Mouse (Mus musculus) midbrain, embryonic 16.5 days (tissue): ENCODE data around the gene Prdm5. TPM values are rescaled to one million over a fixed set of nuclear protein-coding genes. Genes with fewer than 3 reads are reported as not detected.

Source experiments
- ATAC-seq: fragments of 200-750 bp; cut with Nextera tagmentation; 2 replicates; pipeline ENCODE4 v1.8.0; 2017; ENCODE audit warnings: moderate TSS enrichment
- H3K27ac ChIP-seq: fragments of 300-500 bp; sonication (generic); 2 replicates; pipeline ENCODE4 v1.5.1; 2014; ENCODE audit warnings: mild to moderate bottlenecking, low read length, mixed read lengths
- H3K27me3 ChIP-seq: fragments of 300-500 bp; sonication (generic); 2 replicates; pipeline ENCODE4 v1.6.1; 2014; ENCODE audit warnings: low read depth, low read length, mixed read lengths; ENCODE audit not compliant: control insufficient read depth, insufficient read depth
- H3K36me3 ChIP-seq: fragments of 300-500 bp; sonication (generic); 2 replicates; pipeline ENCODE4 v1.6.1; 2014; ENCODE audit warnings: mild to moderate bottlenecking, low read length, moderate library complexity, mixed read lengths; ENCODE audit not compliant: control insufficient read depth, insufficient read depth
- H3K4me1 ChIP-seq: fragments of 300-500 bp; sonication (generic); 2 replicates; pipeline ENCODE4 v1.6.1; 2014; ENCODE audit warnings: mild to moderate bottlenecking, low read length, mixed read lengths; ENCODE audit not compliant: control insufficient read depth, insufficient read depth
- H3K4me2 ChIP-seq: fragments of 300-500 bp; sonication (generic); 2 replicates; pipeline ENCODE4 v1.6.1; 2014; ENCODE audit warnings: mild to moderate bottlenecking, low read length, mixed read lengths
- H3K4me3 ChIP-seq: fragments of 300-500 bp; sonication (generic); 2 replicates; pipeline ENCODE4 v1.5.1; 2014; ENCODE audit warnings: low read depth, mild to moderate bottlenecking, low read length, moderate library complexity, mixed read lengths
- H3K9ac ChIP-seq: fragments of 300-500 bp; sonication (generic); 2 replicates; pipeline ENCODE4 v1.6.1; 2014; ENCODE audit warnings: low read depth, low read length, mixed read lengths
- H3K9me3 ChIP-seq: fragments of 300-500 bp; sonication (generic); replicated peaks from 2 replicates; pipeline ENCODE4 v1.6.1; 2014; ENCODE audit warnings: mild to moderate bottlenecking, low read length, mixed read lengths; ENCODE audit not compliant: control insufficient read depth, poor library complexity, severe bottlenecking
- WGBS: fragments of 180-500 bp; shearing (Covaris S2); extraction: QIAGEN DNeasy Blood & Tissue Kit; methylation state at CpG from one replicate; pipeline ENCODE4 v1.1.7; 2014; 5-methylcytosine and 5-hydroxymethylcytosine counted together
- polyA plus RNA-seq: library from polyadenylated mRNA; unstranded; fragments of >200 nt; fragmentation: Nextera tagmentation; extraction: Ambion mirVana; gene quantifications from 2 replicates; pipeline ENCODE4 v1.2.1, GENCODE M21; 2015

Gene Prdm5
- polyA plus RNA-seq, 1 experiment from 2014 or later: 4.3 TPM

DNA sequence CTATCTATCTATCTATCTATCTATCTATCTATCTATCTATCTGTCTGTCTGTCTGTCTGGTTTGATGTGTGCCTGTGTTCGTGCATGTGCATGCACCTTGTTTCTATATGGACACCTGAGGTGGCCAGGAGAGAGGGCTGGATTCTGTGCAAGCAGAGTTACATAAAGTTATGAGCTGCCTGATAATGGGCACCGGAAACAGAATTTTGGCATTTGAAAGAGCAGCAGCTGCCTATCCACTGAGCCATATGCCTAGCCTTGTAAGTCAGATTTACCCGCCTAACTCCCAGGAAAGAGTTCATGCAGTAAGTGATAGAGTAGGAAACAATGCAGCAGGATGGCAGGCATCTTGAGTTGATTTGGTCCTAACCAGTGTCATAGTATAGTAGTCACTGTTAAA is 71.4 kb downstream of the Prdm5 start:
- no peaks in the 10 kb centered on the region for H3K9me3 ChIP-seq
- WGBS: 89% methylated on average over 3 of the region's 3 CpGs
- no peaks in the 10 kb centered on the region for H3K27me3 ChIP-seq
- H3K9ac ChIP-seq: no peak overlapping the region
- no peaks in the 10 kb centered on the region for H3K36me3 ChIP-seq
- H3K4me1 ChIP-seq: no peaks in the 10 kb centered on the region
- H3K27ac ChIP-seq: no peak overlapping the region
- H3K4me2 ChIP-seq: no peak overlapping the region
- no peak for ATAC-seq
- no peak overlapping the region for H3K4me3 ChIP-seq

- Histone ChIP-seq H3K9me3 (no peaks in the 10 kb centered on the region), H3K4me2 (no peak overlapping the region), H3K27me3 (no peaks in the 10 kb centered on the region), H3K36me3 (no peaks in the 10 kb centered on the region), H3K27ac (no peak overlapping the region), H3K4me1 (no peaks in the 10 kb centered on the region), H3K9ac (no peak overlapping the region), H3K4me3 (no peak overlapping the region)
- ATAC-seq: no peak
- WGBS: 66% methylated on average over 3 of the region's 3 CpGs
These were observed 75.2 kb downstream of the Prdm5 start for GRCm38 (mm10) chr6:65854020-65854419.

- H3K9ac ChIP-seq: no peak overlapping the region
- H3K27me3 ChIP-seq: no peaks in the 10 kb centered on the region
- no peaks in the 10 kb centered on the region for H3K9me3 ChIP-seq
- peaks cover 4% of the 10 kb centered on the region; the same call in 1 of the 2 replicates for H3K4me1 ChIP-seq
- H3K36me3 ChIP-seq: no peaks in the 10 kb centered on the region
- ATAC-seq: no peak
- H3K4me2 ChIP-seq: no peak overlapping the region
- H3K4me3 ChIP-seq: no peak overlapping the region
- WGBS: 57% methylated on average over 4 of the region's 4 CpGs
- H3K27ac ChIP-seq: no peak overlapping the region
These were observed 75.8 kb downstream of the Prdm5 start for GRCm38 (mm10) chr6:65854585-65854984.

DNA sequence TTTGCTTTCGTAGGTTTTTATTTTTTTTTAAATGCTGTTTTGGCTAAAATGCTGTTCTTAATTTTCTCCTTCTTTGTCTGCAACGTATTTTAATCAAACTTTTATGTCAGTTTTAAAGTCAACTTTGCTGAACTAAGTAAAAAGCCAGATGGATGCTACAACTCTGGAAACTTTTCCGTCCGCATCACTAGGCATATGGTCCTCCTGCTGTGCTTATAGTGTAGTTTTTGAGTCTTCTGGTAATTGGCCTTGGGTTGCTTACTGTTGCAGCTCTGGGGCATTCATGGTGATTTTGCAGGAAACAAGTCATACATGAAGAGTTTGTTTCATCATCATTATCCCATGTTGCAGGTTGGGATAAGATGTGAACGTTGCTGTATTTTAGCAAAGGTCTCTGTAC is 81.8 kb downstream of the Prdm5 start:
- ATAC-seq: no peak
- no peak overlapping the region for H3K27ac ChIP-seq

DNA sequence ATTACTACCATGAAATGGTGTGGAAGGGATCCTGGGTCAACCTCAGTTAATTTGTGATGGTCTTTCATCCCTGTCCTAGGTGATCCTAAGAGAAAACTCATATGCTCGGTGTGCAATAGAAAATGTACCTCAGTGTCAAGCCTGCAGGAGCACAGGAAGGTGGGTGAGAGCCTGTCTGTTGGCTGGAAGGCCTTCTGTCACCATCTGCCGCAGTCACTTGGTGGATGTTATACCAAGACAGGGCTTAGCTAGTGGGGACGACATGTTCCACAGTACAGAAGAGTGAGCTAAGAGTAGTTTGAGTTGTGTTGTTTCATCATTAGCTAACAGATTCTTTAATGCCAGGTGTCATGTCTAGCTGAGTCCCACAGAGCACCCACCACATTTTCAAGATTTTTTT is 84.0 kb downstream of the Prdm5 start:
- H3K27me3 ChIP-seq: no peaks in the 10 kb centered on the region
- no peak overlapping the region for H3K27ac ChIP-seq
- WGBS: 95% methylated on average over 3 of the region's 3 CpGs
- no peak overlapping the region for H3K4me2 ChIP-seq
- no peak overlapping the region for H3K4me3 ChIP-seq
- no peaks in the 10 kb centered on the region for H3K9me3 ChIP-seq
- no peak for ATAC-seq
- H3K9ac ChIP-seq: no peak overlapping the region
- H3K36me3 ChIP-seq: no peaks in the 10 kb centered on the region
- peaks cover 4% of the 10 kb centered on the region; the same call in 1 of the 2 replicates for H3K4me1 ChIP-seq

More for the DNA sequence above, 81.8 kb downstream of the Prdm5 start:
- Histone ChIP-seq H3K9me3 (no peaks in the 10 kb centered on the region), H3K4me1 (peaks cover 4% of the 10 kb centered on the region; the same call in 1 of the 2 replicates), H3K36me3 (no peaks in the 10 kb centered on the region), H3K4me3 (no peak overlapping the region), H3K4me2 (no peak overlapping the region), H3K9ac (no peak overlapping the region), H3K27me3 (no peaks in the 10 kb centered on the region)
- 86% methylated on average over 5 of the region's 5 CpGs for WGBS

DNA sequence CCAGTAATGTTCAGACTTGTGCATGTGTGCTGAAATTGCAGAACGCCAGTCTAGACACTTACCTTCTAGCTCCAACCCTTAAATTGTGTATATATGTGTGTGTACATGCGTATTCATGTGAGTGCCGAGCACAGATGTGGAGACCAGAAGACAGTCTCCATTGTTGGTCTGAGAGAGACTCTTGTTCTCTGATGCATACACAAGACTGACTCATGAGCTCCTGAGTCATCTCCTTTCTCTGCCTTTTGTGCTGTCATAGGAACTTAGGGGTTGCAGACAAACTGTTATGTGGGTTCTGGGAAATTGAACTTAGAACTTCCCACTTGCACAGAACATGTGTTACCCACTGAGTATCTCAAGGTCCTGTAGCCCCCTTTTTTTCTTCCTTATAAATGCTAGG is 85.4 kb downstream of the Prdm5 start:
- Histone ChIP-seq H3K9me3 (no peaks in the 10 kb centered on the region), H3K36me3 (no peaks in the 10 kb centered on the region), H3K4me1 (peaks cover 2% of the 10 kb centered on the region; the same call in 1 of the 2 replicates), H3K9ac (no peak overlapping the region), H3K27ac (no peak overlapping the region), H3K4me2 (no peak overlapping the region), H3K4me3 (no peak overlapping the region), H3K27me3 (no peaks in the 10 kb centered on the region)
- no peak for ATAC-seq
- 95% methylated on average over 3 of the region's 3 CpGs for whole genome bisulfite sequencing

DNA sequence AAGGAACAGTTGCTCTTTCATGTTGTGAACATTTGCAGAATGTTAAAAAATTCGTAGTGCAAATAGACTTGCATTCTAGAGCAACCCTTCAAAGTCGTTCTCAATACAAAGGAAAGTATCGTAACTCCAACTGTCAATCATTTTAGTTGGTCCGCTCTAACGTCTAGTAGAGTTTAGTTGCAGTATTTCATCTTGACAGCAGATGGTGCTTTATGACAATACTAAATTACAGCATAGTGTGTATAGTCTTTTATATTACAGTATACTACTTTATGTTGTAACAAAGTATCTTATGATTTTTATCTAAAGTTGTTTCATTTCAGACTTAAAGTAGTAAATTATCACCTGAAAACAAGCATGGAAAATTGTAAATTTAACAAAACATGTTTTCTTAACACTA is 86.1 kb downstream of the Prdm5 start:
- H3K36me3 ChIP-seq: no peaks in the 10 kb centered on the region
- H3K9me3 ChIP-seq: no peaks in the 10 kb centered on the region
- WGBS: 87% methylated on average over 5 of the region's 5 CpGs
- H3K4me2 ChIP-seq: no peak overlapping the region
- ATAC-seq: no peak
- H3K27ac ChIP-seq: no peak overlapping the region
- no peaks in the 10 kb centered on the region for H3K4me1 ChIP-seq
- no peaks in the 10 kb centered on the region for H3K27me3 ChIP-seq
- H3K4me3 ChIP-seq: no peak overlapping the region
- H3K9ac ChIP-seq: no peak overlapping the region

GRCm38 (mm10) chr6:65865861-65866260 is 87.1 kb downstream of the Prdm5 start:
- Histone ChIP-seq H3K4me1 (no peaks in the 10 kb centered on the region), H3K9ac (no peak overlapping the region), H3K9me3 (no peaks in the 10 kb centered on the region), H3K36me3 (no peaks in the 10 kb centered on the region), H3K4me2 (no peak overlapping the region), H3K27me3 (no peaks in the 10 kb centered on the region), H3K27ac (no peak overlapping the region), H3K4me3 (no peak overlapping the region)
- WGBS: 91% methylated on average over 4 of the region's 4 CpGs
- no peak for ATAC-seq

GRCm38 (mm10) chr6:65871754-65872278 is 93.0 kb downstream of the Prdm5 start:
- no peaks in the 10 kb centered on the region for H3K4me1 ChIP-seq
- no peak overlapping the region for H3K27ac ChIP-seq
- H3K4me2 ChIP-seq: no peak overlapping the region
- no peaks in the 10 kb centered on the region for H3K9me3 ChIP-seq
- no peaks in the 10 kb centered on the region for H3K36me3 ChIP-seq
- H3K9ac ChIP-seq: no peak overlapping the region
- WGBS: 74% methylated on average over 6 of the region's 6 CpGs
- ATAC-seq: no peak
- no peaks in the 10 kb centered on the region for H3K27me3 ChIP-seq
- H3K4me3 ChIP-seq: no peak overlapping the region
